Mouse (Mus musculus) thymus, adult 2 months (tissue): ENCODE results near the gene 2610528J11Rik. TPM values are rescaled to one million over a fixed set of nuclear protein-coding genes. Genes with fewer than 3 reads are reported as not detected.

Experiments
- DNase-seq: peaks from one replicate; pipeline ENCODE4 v3.0.0; 2021
- H3K27ac ChIP-seq: fragments of 200-500 bp; 2 replicates; pipeline ENCODE4 v1.5.1; 2012; ENCODE audit warnings: low read length, control low read depth; ENCODE audit not compliant: control insufficient read depth, insufficient read depth
- H3K27me3 ChIP-seq: fragments of 200-500 bp; 2 replicates; pipeline ENCODE4 v1.6.1; 2012; ENCODE audit warnings: mild to moderate bottlenecking, low read length, moderate library complexity, mixed read lengths; ENCODE audit not compliant: control insufficient read depth, insufficient read depth
- H3K36me3 ChIP-seq: fragments of 200-500 bp; 2 replicates; pipeline ENCODE4 v1.6.1; 2012; ENCODE audit warnings: mild to moderate bottlenecking, low read length, moderate library complexity; ENCODE audit not compliant: control insufficient read depth, insufficient read depth
- H3K4me1 ChIP-seq: fragments of 200-500 bp; replicated peaks from 2 replicates; pipeline ENCODE4 v1.6.1; 2012; ENCODE audit warnings: low read length; ENCODE audit not compliant: control insufficient read depth, insufficient read depth
- H3K4me3 ChIP-seq: fragments of 200-500 bp; 2 replicates; pipeline ENCODE4 v1.5.1; 2012; ENCODE audit warnings: mild to moderate bottlenecking, low read length, control low read depth, moderate library complexity; ENCODE audit not compliant: control insufficient read depth, insufficient read depth
- CTCF ChIP-seq: fragments of 200-500 bp; IDR thresholded peaks from 2 replicates; pipeline ENCODE4 v1.5.1; 2012; ENCODE audit warnings: mild to moderate bottlenecking, control low read depth, low read length, moderate library complexity, borderline replicate concordance; ENCODE audit not compliant: control insufficient read depth, poor library complexity, insufficient read depth; ENCODE audit errors: extremely low read depth
- POLR2A ChIP-seq: fragments of 200-500 bp; IDR thresholded peaks from 2 replicates; pipeline ENCODE4 v1.6.1; 2012; ENCODE audit warnings: mild to moderate bottlenecking, low read length, control low read depth, moderate library complexity; ENCODE audit not compliant: control insufficient read depth, poor library complexity, insufficient read depth; ENCODE audit errors: extremely low read depth
- WGBS: fragments of 180-500 bp; shearing (Covaris S2); methylation state at CpG from one replicate; pipeline ENCODE4 v1.1.7; 2018; 5-methylcytosine and 5-hydroxymethylcytosine counted together
- polyA plus RNA-seq: library from polyadenylated mRNA; depleted of rRNA; stranded (reverse); fragments of >200 nt; gene quantifications from 2 replicates; pipeline ENCODE4 v1.2.3, GENCODE M21; 2012; rRNA removed

2610528J11Rik gene
- polyA plus RNA-seq, 1 experiment: 2.1 TPM

DNA sequence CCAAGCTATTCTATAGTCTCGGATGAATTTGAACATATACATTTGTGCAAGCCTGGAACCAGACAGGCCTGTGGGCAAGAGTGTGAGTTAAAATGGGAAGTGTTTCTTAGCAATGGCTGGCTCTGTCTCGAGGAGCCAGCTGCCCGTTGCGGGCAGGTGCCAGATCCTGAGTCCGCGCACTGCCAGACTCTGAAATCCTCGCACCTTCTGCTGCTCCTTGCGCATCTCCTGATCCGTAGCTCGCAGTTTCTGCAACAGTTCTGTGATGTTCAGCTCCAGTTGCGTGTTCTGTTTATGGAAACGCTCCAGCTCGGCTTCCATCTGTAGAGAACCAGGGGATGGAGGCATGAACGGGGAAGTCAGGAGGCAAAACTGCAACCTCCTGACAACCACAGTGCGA is 44.6 kb downstream of the 2610528J11Rik start:
- Histone ChIP-seq H3K36me3 (no peaks in the 10 kb centered on the region), H3K27ac (no peak overlapping the region), H3K27me3 (no peaks in the 10 kb centered on the region), H3K4me1 (no peaks in the 10 kb centered on the region), H3K4me3 (no peak overlapping the region)
- TF ChIP-seq POLR2A (no peak), CTCF (no peak)
- WGBS: 61% methylated on average over 15 of the region's 15 CpGs
- no peak for DNase-seq

DNA sequence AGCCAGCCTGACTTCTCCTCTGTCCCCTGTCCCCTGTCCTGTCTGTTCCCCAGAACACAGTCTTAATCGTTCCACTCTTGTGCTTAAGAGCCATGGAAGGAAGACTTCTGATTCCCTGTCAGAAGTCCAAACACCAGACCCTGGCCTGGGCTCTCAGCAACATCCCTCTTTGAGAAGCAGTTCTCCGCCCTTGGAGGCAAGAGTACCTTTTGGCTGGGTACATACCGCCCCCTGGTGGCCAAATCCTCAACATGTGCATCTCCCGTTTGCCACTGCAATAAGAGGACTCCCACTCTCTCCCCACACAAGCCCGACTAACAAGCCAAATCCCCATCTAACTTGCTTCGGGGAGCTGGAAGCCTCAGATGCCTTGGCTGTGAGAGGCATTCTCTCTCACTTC is 49.3 kb downstream of the 2610528J11Rik start:
- WGBS: 11% methylated on average over 6 of the region's 6 CpGs
- DNase-seq: peak; percentile 70
- no peaks in the 10 kb centered on the region for H3K27me3 ChIP-seq
- no peaks in the 10 kb centered on the region for H3K36me3 ChIP-seq
- H3K4me3 ChIP-seq: no peak overlapping the region
- no peak overlapping the region for H3K27ac ChIP-seq
- no peaks in the 10 kb centered on the region for H3K4me1 ChIP-seq
- TF ChIP-seq CTCF: peak; percentile 77; the same call in 1 of the 2 replicates
- TF ChIP-seq POLR2A: no peak

DNA sequence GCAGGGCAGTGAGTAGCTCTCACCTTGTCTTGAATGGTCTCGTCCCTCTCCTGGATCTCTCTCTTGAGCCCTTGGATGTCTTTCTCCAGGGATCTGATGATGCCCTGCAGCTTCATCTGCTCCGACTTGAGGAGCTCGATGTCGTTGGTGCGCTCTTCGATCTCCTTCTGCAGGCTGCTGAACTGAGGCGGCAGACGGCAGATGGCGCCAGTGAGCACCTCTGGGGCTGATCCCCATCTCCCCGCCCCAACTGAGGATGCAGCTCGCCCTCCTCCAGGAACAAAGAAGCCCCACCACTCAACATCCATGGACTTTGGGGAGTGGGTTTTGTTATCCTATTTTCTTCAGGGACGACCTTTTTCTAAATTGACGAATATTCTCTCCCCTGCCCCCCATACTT is 52.5 kb downstream of the 2610528J11Rik start:
- no peaks in the 10 kb centered on the region for H3K36me3 ChIP-seq
- H3K4me1 ChIP-seq: no peaks in the 10 kb centered on the region
- no peak overlapping the region for H3K4me3 ChIP-seq
- 40% methylated on average over 13 of the region's 13 CpGs for WGBS
- H3K27me3 ChIP-seq: no peaks in the 10 kb centered on the region
- DNase-seq: peak; percentile 47
- no peak overlapping the region for H3K27ac ChIP-seq
- no peak for TF ChIP-seq POLR2A

Other genes starting within 250 kb of the 2610528J11Rik start
- 165 and 202 TPM in 2 replicates for gene Ptprf, start 235.6 kb upstream of the 2610528J11Rik start, polyA plus RNA-seq
- 90.6 and 96.7 TPM in 2 replicates for gene Szt2, start 117.7 kb upstream of the 2610528J11Rik start, polyA plus RNA-seq
- 40.1 and 40.8 TPM in 2 replicates for gene Med8, start 117.7 kb upstream of the 2610528J11Rik start, polyA plus RNA-seq
- gene Elovl1, start 98.9 kb upstream of the 2610528J11Rik start, polyA plus RNA-seq: 127 and 155 TPM in 2 replicates
- 152 and 211 TPM in 2 replicates for gene Cdc20, start 89.6 kb upstream of the 2610528J11Rik start, polyA plus RNA-seq
- 0.11 and 0.28 TPM in 2 replicates for gene Mpl, start 69.5 kb upstream of the 2610528J11Rik start, polyA plus RNA-seq
- gene Tie1, start 36.9 kb upstream of the 2610528J11Rik start, polyA plus RNA-seq: 9.4 and 11.7 TPM in 2 replicates
- 1.7 and 2.1 TPM in 2 replicates for gene Tmem125, start 17.0 kb downstream of the 2610528J11Rik start, polyA plus RNA-seq
- gene Cfap57, start 93.8 kb downstream of the 2610528J11Rik start, polyA plus RNA-seq: 0.05 TPM in 2 replicates
- 29.7 and 32.1 TPM in 2 replicates for gene Ebna1bp2, start 93.8 kb downstream of the 2610528J11Rik start, polyA plus RNA-seq
- gene Olfr62, start 132.0 kb downstream of the 2610528J11Rik start, polyA plus RNA-seq: not detected in 2 replicates
- gene Olfr1342, start 165.8 kb downstream of the 2610528J11Rik start, polyA plus RNA-seq: 0.13 TPM in 1 of 2 replicates, not detected in the other
- gene Olfr1341, start 176.5 kb downstream of the 2610528J11Rik start, polyA plus RNA-seq: 0.15 TPM in 1 of 2 replicates, not detected in the other
- gene Olfr1340, start 193.1 kb downstream of the 2610528J11Rik start, polyA plus RNA-seq: not detected in 2 replicates
- not detected in 2 replicates for gene Olfr1339, start 205.2 kb downstream of the 2610528J11Rik start, polyA plus RNA-seq
- not detected in 2 replicates for gene Olfr1338, start 231.7 kb downstream of the 2610528J11Rik start, polyA plus RNA-seq